ENCODE assay signal across 28 mouse cellular contexts in genomic region chr2:25701001-25701400, GRCm38 (mm10). TPM values are rescaled to one million over a fixed set of nuclear protein-coding genes. Genes with fewer than 3 reads are reported as not detected.
DNase-seq lines count a peak whose midpoint lies in the region; ATAC-seq and TF ChIP-seq lines count a peak whose summit lies in the region.
"Had no signal": no experiment of that assay in that cellular context is flagged by ENCODE, and none has a peak within 500 bp of the region (broad histone marks: within the 10 kb centered on the region; RNA-seq: fewer than 3 reads in every experiment).

No protein-coding gene starts in this region.

- dilution Hi-C loops in CH12.LX (cut with MboI; ENCODE audit: extremely low pct_ligation_motif_present, extremely low pct_unique_long_range_greater_than_20kb, low sequenced_read_pairs), result no loop called here

- TF ChIP-seq POLR2A in CH12.LX (IDR thresholded peaks at IDR 0.05; ENCODE audit: low read depth, low read length), result no peak

- 84% methylated on average over 5 of the region's 5 CpGs for WGBS in forebrain, embryonic 11.5 days
- WGBS in forebrain, postnatal 0 days, result 79% methylated on average over 5 of the region's 5 CpGs
- WGBS in heart, embryonic 10.5 days, result 67% methylated on average over 5 of the region's 5 CpGs
- 61% methylated on average over 5 of the region's 5 CpGs for WGBS in heart, embryonic 11.5 days (ENCODE audit: insufficient replicate concordance)
- 82% methylated on average over 5 of the region's 5 CpGs for WGBS in midbrain, embryonic 13.5 days

- TF ChIP-seq EP300 in CH12.LX (IDR thresholded peaks at IDR 0.05; ENCODE audit: low read length), result no peak

- no peak overlapping the region for H3K27ac ChIP-seq in forebrain, embryonic 11.5 days (ENCODE audit: low read depth, low read length)
- no peak overlapping the region for H3K27ac ChIP-seq in forebrain, postnatal 0 days (ENCODE audit: low read depth, low read length)
- no peak overlapping the region for H3K27ac ChIP-seq in heart, embryonic 10.5 days
- H3K27ac ChIP-seq in heart, embryonic 11.5 days (ENCODE audit: low read depth, low read length), result no peak overlapping the region
- H3K27ac ChIP-seq in CH12.LX (ENCODE audit: insufficient read depth, low read depth), result no peak overlapping the region
- H3K27ac ChIP-seq in midbrain, embryonic 13.5 days, result no peak overlapping the region

- H3K9ac ChIP-seq in forebrain, embryonic 11.5 days (ENCODE audit: low read length), result no peak overlapping the region
- H3K9ac ChIP-seq in forebrain, postnatal 0 days, result no peak overlapping the region
- no peak overlapping the region for H3K9ac ChIP-seq in heart, embryonic 11.5 days (ENCODE audit: low read depth, low read length)
- no peak overlapping the region for H3K9ac ChIP-seq in CH12.LX (ENCODE audit: insufficient read depth, low read depth)
- H3K9ac ChIP-seq in midbrain, embryonic 13.5 days (replicated peaks), result no peak overlapping the region

- H3K27me3 ChIP-seq in forebrain, embryonic 11.5 days (ENCODE audit: control insufficient read depth, insufficient read depth, low read length), result no peaks in the 10 kb centered on the region
- no peaks in the 10 kb centered on the region for H3K27me3 ChIP-seq in forebrain, postnatal 0 days (ENCODE audit: insufficient read depth, low read length)
- no peaks in the 10 kb centered on the region for H3K27me3 ChIP-seq in heart, embryonic 10.5 days (ENCODE audit: insufficient read depth, poor library complexity, severe bottlenecking)
- no peaks in the 10 kb centered on the region for H3K27me3 ChIP-seq in heart, embryonic 11.5 days (ENCODE audit: control insufficient read depth, insufficient read depth, low read length)
- peaks cover 17% of the 10 kb centered on the region for H3K27me3 ChIP-seq in CH12.LX (replicated peaks)
- H3K27me3 ChIP-seq in midbrain, embryonic 13.5 days, result 0 out of 2 replicates have a peak, but pooled peaks cover 2% of the 10 kb centered on the region

- H3K4me1 ChIP-seq in forebrain, embryonic 11.5 days (replicated peaks; ENCODE audit: control insufficient read depth, insufficient read depth, low read length), result no peaks in the 10 kb centered on the region
- no peaks in the 10 kb centered on the region for H3K4me1 ChIP-seq in forebrain, postnatal 0 days (ENCODE audit: insufficient read depth)
- H3K4me1 ChIP-seq in heart, embryonic 10.5 days, result 0 out of 2 replicates have a peak, but pooled peaks cover 4% of the 10 kb centered on the region
- no peaks in the 10 kb centered on the region for H3K4me1 ChIP-seq in heart, embryonic 11.5 days (ENCODE audit: control insufficient read depth, insufficient read depth, low read length)
- H3K4me1 ChIP-seq in CH12.LX (ENCODE audit: control insufficient read depth in 1 of 2, insufficient read depth in 2 of 2), result peaks cover 5 to 36% of the 10 kb centered on the region in 2 experiments; a peak in 2 of 4 replicates
- H3K4me1 ChIP-seq in midbrain, embryonic 13.5 days (replicated peaks), result 0 out of 2 replicates have a peak, but pooled peaks cover 2% of the 10 kb centered on the region

- no peaks in the 10 kb centered on the region for H3K79me2 ChIP-seq in CH12.LX (replicated peaks; ENCODE audit: control insufficient read depth, extremely low read depth, insufficient read depth, poor library complexity, severe bottlenecking)

- no peaks in the 10 kb centered on the region for H3K36me3 ChIP-seq in forebrain, embryonic 11.5 days (ENCODE audit: control insufficient read depth, insufficient read depth, low read length)
- no peaks in the 10 kb centered on the region for H3K36me3 ChIP-seq in forebrain, postnatal 0 days (ENCODE audit: insufficient read depth)
- H3K36me3 ChIP-seq in heart, embryonic 10.5 days, result no peaks in the 10 kb centered on the region
- H3K36me3 ChIP-seq in heart, embryonic 11.5 days (ENCODE audit: control insufficient read depth, insufficient read depth, low read length), result no peaks in the 10 kb centered on the region
- no peaks in the 10 kb centered on the region for H3K36me3 ChIP-seq in CH12.LX (replicated peaks in 1 of 2; ENCODE audit: control insufficient read depth in 1 of 2, insufficient read depth in 1 of 2, low read length in 1 of 2)
- no peaks in the 10 kb centered on the region for H3K36me3 ChIP-seq in midbrain, embryonic 13.5 days
- H3K36me3 ChIP-seq: G1E had no signal

- TF ChIP-seq RAD21 in CH12.LX (IDR thresholded peaks at IDR 0.05; ENCODE audit: low read depth, low read length), result no peak

- no peak for ATAC-seq in forebrain, embryonic 11.5 days (replicated peaks; ENCODE audit: low FRiP score)
- ATAC-seq in forebrain, postnatal 0 days, result no peak
- ATAC-seq in heart, embryonic 11.5 days (replicated peaks; ENCODE audit: insufficient number of reproducible peaks, low FRiP score, low TSS enrichment), result no peak
- ATAC-seq in midbrain, embryonic 13.5 days, result no peak
- ATAC-seq: activated CD4-positive, CD25-positive, alpha-beta regulatory T cell, adult 4 months; CD4-positive, CD25-positive, alpha-beta regulatory T cell, adult 4 months; Patski had no signal

- no peak overlapping the region for H3K4me3 ChIP-seq in forebrain, embryonic 11.5 days (ENCODE audit: low read depth, low read length)
- no peak overlapping the region for H3K4me3 ChIP-seq in forebrain, postnatal 0 days (ENCODE audit: low read depth, low read length)
- H3K4me3 ChIP-seq in heart, embryonic 10.5 days, result no peak overlapping the region
- H3K4me3 ChIP-seq in heart, embryonic 11.5 days (ENCODE audit: low read depth, low read length), result no peak overlapping the region
- no peak overlapping the region for H3K4me3 ChIP-seq in CH12.LX (replicated peaks in 1 of 3; ENCODE audit: low read depth in 2 of 3, low read length in 2 of 3, poor library complexity in 1 of 3)
- H3K4me3 ChIP-seq in midbrain, embryonic 13.5 days (replicated peaks), result no peak overlapping the region

- in situ Hi-C loops in CH12.LX (cut with MboI; ENCODE audit: low pct_ligation_motif_present, low pct_unique_long_range_greater_than_20kb, low sequenced_read_pairs), result no loop called here

- no peak for TF ChIP-seq CTCF in forebrain, postnatal 0 days (IDR thresholded peaks at IDR 0.05; ENCODE audit: low read depth)
- TF ChIP-seq CTCF in CH12.LX (conservative IDR thresholded peaks at IDR 0.05 in 1 of 2, IDR thresholded peaks at IDR 0.05 in 1 of 2; ENCODE audit: low read depth in 2 of 2, low read length in 2 of 2), result no peak

- no peaks in the 10 kb centered on the region for H3K9me3 ChIP-seq in forebrain, embryonic 11.5 days (ENCODE audit: control insufficient read depth, low read length)
- H3K9me3 ChIP-seq in forebrain, postnatal 0 days (ENCODE audit: low read length), result no peaks in the 10 kb centered on the region
- H3K9me3 ChIP-seq in heart, embryonic 10.5 days, result no peaks in the 10 kb centered on the region
- no peaks in the 10 kb centered on the region for H3K9me3 ChIP-seq in heart, embryonic 11.5 days (replicated peaks; ENCODE audit: control insufficient read depth, low read length)
- H3K9me3 ChIP-seq in CH12.LX (replicated peaks; ENCODE audit: low read length), result no peaks in the 10 kb centered on the region
- H3K9me3 ChIP-seq in midbrain, embryonic 13.5 days, result no peaks in the 10 kb centered on the region
- H3K9me3 ChIP-seq: G1E had no signal

- H3K4me2 ChIP-seq in forebrain, embryonic 11.5 days (ENCODE audit: low read depth, low read length, severe bottlenecking), result no peak overlapping the region
- no peak overlapping the region for H3K4me2 ChIP-seq in forebrain, postnatal 0 days (ENCODE audit: low read depth)
- H3K4me2 ChIP-seq in heart, embryonic 11.5 days, result no peak overlapping the region
- H3K4me2 ChIP-seq in CH12.LX (ENCODE audit: insufficient read depth, low read depth, poor library complexity, severe bottlenecking), result no peak overlapping the region
- no peak overlapping the region for H3K4me2 ChIP-seq in midbrain, embryonic 13.5 days (replicated peaks)

- peak; percentile 39 for DNase-seq in forebrain, embryonic 11.5 days (ENCODE audit: low spot score)
- no peak for DNase-seq in forebrain, postnatal 0 days
- DNase-seq in heart, adult 11 months, result peak; percentile 93
- no peak for DNase-seq in heart, postnatal 4 days
- DNase-seq in heart, embryonic 10.5 days (ENCODE audit: low spot score), result peak; percentile 64
- peak; percentile 25 for DNase-seq in CH12.LX (ENCODE audit: extremely low read depth)
- DNase-seq: adrenal gland, adult 2 months; adrenal gland, adult 8-10 months; adrenal gland, postnatal 10 days; adrenal gland, postnatal 14 days; adrenal gland, postnatal 25 days; adrenal gland, postnatal 36 days; B cell, adult 2 months; cerebellum, adult 11 months; cerebellum, adult 11-12 months; cerebellum, adult 18-20 months had no signal

RNA-seq across cellular contexts. Expression of gene Obp2a, which starts 1.2 kb away (rescaled TPM):
- not detected in 2 replicates for polyA plus RNA-seq in forebrain, embryonic 11.5 days (2014; fragmentation: Nextera tagmentation; extraction: Ambion mirVana)
- total RNA-seq in forebrain, postnatal 0 days (2014; rRNA removed), result not detected in 2 replicates
- polyA plus RNA-seq in forebrain, postnatal 0 days (2015; fragmentation: Nextera tagmentation; extraction: Ambion mirVana), result not detected in 2 replicates
- not detected for total RNA-seq in heart, postnatal 4 days (2021)
- polyA plus RNA-seq in heart, embryonic 10.5 days (2016; fragmentation: Nextera tagmentation; extraction: Ambion mirVana), result not detected in 2 replicates
- not detected in 2 replicates for polyA plus RNA-seq in heart, embryonic 11.5 days (2014; fragmentation: Nextera tagmentation; extraction: Ambion mirVana)
- total RNA-seq in CH12.LX (2012; rRNA removed) (not detected in 2 replicates), CH12.LX (2014; rRNA removed) (not detected in 2 replicates)
- not detected in 2 replicates for polyA plus RNA-seq in CH12.LX (2012; ENCODE audit: insufficient read length, low read depth)
- not detected in 2 replicates for polyA plus RNA-seq in midbrain, embryonic 13.5 days (2015; fragmentation: Nextera tagmentation; extraction: Ambion mirVana)
- total RNA-seq: ES-E14, G1E, MEL had no signal
- polyA plus RNA-seq: activated CD4-positive, CD25-positive, alpha-beta regulatory T cell, adult 4 months; brain, embryonic 14.5 days; C2C12; CD4-positive, CD25-positive, alpha-beta regulatory T cell, adult 4 months; G1E; Patski had no signal

RNA-seq across cellular contexts. Expression of gene Bmyc, which starts 5.5 kb away (rescaled TPM):
- polyA plus RNA-seq in forebrain, embryonic 11.5 days (2014; fragmentation: Nextera tagmentation; extraction: Ambion mirVana), result 68.5 and 71.2 TPM in 2 replicates
- total RNA-seq in forebrain, postnatal 0 days (2014; rRNA removed), result 43.4 and 50.5 TPM in 2 replicates
- polyA plus RNA-seq in forebrain, postnatal 0 days (2015; fragmentation: Nextera tagmentation; extraction: Ambion mirVana), result 194 and 195 TPM in 2 replicates
- 10 to 100 TPM; 13.7 to 17.1 TPM for total RNA-seq in heart, postnatal 4 days (2021)
- 53.4 and 65.8 TPM in 2 replicates for polyA plus RNA-seq in heart, embryonic 10.5 days (2016; fragmentation: Nextera tagmentation; extraction: Ambion mirVana)
- polyA plus RNA-seq in heart, embryonic 11.5 days (2014; fragmentation: Nextera tagmentation; extraction: Ambion mirVana), result 42.9 and 49.9 TPM in 2 replicates
- total RNA-seq in CH12.LX (2012; rRNA removed) (11.2 and 13.7 TPM in 2 replicates), CH12.LX (2014; rRNA removed) (8.2 and 10.8 TPM in 2 replicates)
- polyA plus RNA-seq in CH12.LX (2012; ENCODE audit: insufficient read length, low read depth), result 30.5 and 37.2 TPM in 2 replicates
- polyA plus RNA-seq in midbrain, embryonic 13.5 days (2015; fragmentation: Nextera tagmentation; extraction: Ambion mirVana), result 98.4 and 100 TPM in 2 replicates
- total RNA-seq: G1E, MEL had no signal
- polyA plus RNA-seq: G1E had no signal

RNA-seq across cellular contexts. Expression of gene Lcn10, which starts 18.5 kb away (rescaled TPM):
- polyA plus RNA-seq in forebrain, embryonic 11.5 days (2014; fragmentation: Nextera tagmentation; extraction: Ambion mirVana), result not detected in 2 replicates
- not detected in 2 replicates for total RNA-seq in forebrain, postnatal 0 days (2014; rRNA removed)
- not detected in 2 replicates for polyA plus RNA-seq in forebrain, postnatal 0 days (2015; fragmentation: Nextera tagmentation; extraction: Ambion mirVana)
- total RNA-seq in heart, postnatal 4 days (2021), result not detected
- not detected in 2 replicates for polyA plus RNA-seq in heart, embryonic 10.5 days (2016; fragmentation: Nextera tagmentation; extraction: Ambion mirVana)
- not detected in 2 replicates for polyA plus RNA-seq in heart, embryonic 11.5 days (2014; fragmentation: Nextera tagmentation; extraction: Ambion mirVana)
- total RNA-seq in CH12.LX (2012; rRNA removed) (not detected in 2 replicates), CH12.LX (2014; rRNA removed) (not detected in 2 replicates)
- polyA plus RNA-seq in CH12.LX (2012; ENCODE audit: insufficient read length, low read depth), result not detected in 2 replicates
- not detected in 2 replicates for polyA plus RNA-seq in midbrain, embryonic 13.5 days (2015; fragmentation: Nextera tagmentation; extraction: Ambion mirVana)
- total RNA-seq: adrenal gland, adult 18-20 months; adrenal gland, adult 2 months; adrenal gland, adult 8-10 months; adrenal gland, postnatal 10 days; adrenal gland, postnatal 14 days; adrenal gland, postnatal 25 days; adrenal gland, postnatal 36 days; adrenal gland, postnatal 4 days; ES-E14; G1E; MEL had no signal
- polyA plus RNA-seq: activated CD4-positive, CD25-positive, alpha-beta regulatory T cell, adult 4 months; adrenal gland, adult 2 months; brain, embryonic 14.5 days; C2C12; G1E; Patski had no signal

RNA-seq across cellular contexts. Expression of gene Lcn6, which starts 24.4 kb away (rescaled TPM):
- polyA plus RNA-seq in forebrain, embryonic 11.5 days (2014; fragmentation: Nextera tagmentation; extraction: Ambion mirVana), result not detected in 2 replicates
- not detected in 2 replicates for total RNA-seq in forebrain, postnatal 0 days (2014; rRNA removed)
- not detected in 2 replicates for polyA plus RNA-seq in forebrain, postnatal 0 days (2015; fragmentation: Nextera tagmentation; extraction: Ambion mirVana)
- total RNA-seq in heart, postnatal 4 days (2021), result not detected
- polyA plus RNA-seq in heart, embryonic 10.5 days (2016; fragmentation: Nextera tagmentation; extraction: Ambion mirVana), result not detected in 2 replicates
- not detected in 2 replicates for polyA plus RNA-seq in heart, embryonic 11.5 days (2014; fragmentation: Nextera tagmentation; extraction: Ambion mirVana)
- total RNA-seq in CH12.LX (2012; rRNA removed) (not detected in 2 replicates), CH12.LX (2014; rRNA removed) (not detected in 2 replicates)
- not detected in 2 replicates for polyA plus RNA-seq in CH12.LX (2012; ENCODE audit: insufficient read length, low read depth)
- polyA plus RNA-seq in midbrain, embryonic 13.5 days (2015; fragmentation: Nextera tagmentation; extraction: Ambion mirVana), result not detected in 2 replicates
- total RNA-seq: adrenal gland, adult 18-20 months; adrenal gland, adult 2 months; adrenal gland, adult 8-10 months; adrenal gland, postnatal 10 days; adrenal gland, postnatal 14 days; adrenal gland, postnatal 25 days; adrenal gland, postnatal 36 days; adrenal gland, postnatal 4 days; ES-E14; G1E; MEL had no signal
- polyA plus RNA-seq: activated CD4-positive, CD25-positive, alpha-beta regulatory T cell, adult 4 months; adrenal gland, adult 2 months; brain, embryonic 14.5 days; C2C12; CD4-positive, CD25-positive, alpha-beta regulatory T cell, adult 4 months; G1E; Patski had no signal

RNA-seq across cellular contexts. Expression of gene Obp2b, which starts 35.8 kb away (rescaled TPM):
- not detected in 2 replicates for polyA plus RNA-seq in forebrain, embryonic 11.5 days (2014; fragmentation: Nextera tagmentation; extraction: Ambion mirVana)
- not detected in 2 replicates for total RNA-seq in forebrain, postnatal 0 days (2014; rRNA removed)
- polyA plus RNA-seq in forebrain, postnatal 0 days (2015; fragmentation: Nextera tagmentation; extraction: Ambion mirVana), result not detected in 2 replicates
- total RNA-seq in heart, postnatal 4 days (2021), result not detected
- not detected in 2 replicates for polyA plus RNA-seq in heart, embryonic 10.5 days (2016; fragmentation: Nextera tagmentation; extraction: Ambion mirVana)
- polyA plus RNA-seq in heart, embryonic 11.5 days (2014; fragmentation: Nextera tagmentation; extraction: Ambion mirVana), result not detected in 2 replicates
- total RNA-seq in CH12.LX (2012; rRNA removed), result not detected in 2 replicates
- total RNA-seq in CH12.LX (2014; rRNA removed), result not detected in 2 replicates
- not detected in 2 replicates for polyA plus RNA-seq in CH12.LX (2012; ENCODE audit: insufficient read length, low read depth)
- polyA plus RNA-seq in midbrain, embryonic 13.5 days (2015; fragmentation: Nextera tagmentation; extraction: Ambion mirVana), result not detected in 2 replicates
- total RNA-seq: adrenal gland, adult 18-20 months; adrenal gland, adult 2 months; adrenal gland, adult 8-10 months; adrenal gland, postnatal 10 days; adrenal gland, postnatal 14 days; adrenal gland, postnatal 25 days; adrenal gland, postnatal 36 days; adrenal gland, postnatal 4 days; ES-E14; G1E; MEL had no signal
- polyA plus RNA-seq: activated CD4-positive, CD25-positive, alpha-beta regulatory T cell, adult 4 months; adrenal gland, adult 2 months; brain, embryonic 14.5 days; C2C12; CD4-positive, CD25-positive, alpha-beta regulatory T cell, adult 4 months; G1E; Patski had no signal

Comparison
In these comparisons a context has a peak if more than half of its experiments do, and no peak if none do; other contexts are left out.
1. DNase-seq: peak in forebrain, embryonic 11.5 days (single experiment), heart, adult 11 months (single experiment), heart, embryonic 10.5 days (single experiment) and CH12.LX (single experiment); none in forebrain, postnatal 0 days (single experiment) and heart, postnatal 4 days (single experiment).